Mouse (Mus musculus) kidney, postnatal 0 days (tissue): ENCODE measurements around the gene Nrg3. TPM values are rescaled to one million over a fixed set of nuclear protein-coding genes. Genes with fewer than 3 reads are reported as not detected.

Experiments
- ATAC-seq: fragments of 200-750 bp; cut with Nextera tagmentation; replicated peaks from 2 replicates; pipeline ENCODE4 v1.8.0; 2017; ENCODE audit warnings: low read depth, moderate number of reproducible peaks, moderate TSS enrichment, moderate library complexity; ENCODE audit not compliant: low FRiP score
- DNase-seq: peaks from one replicate; pipeline ENCODE4 v3.0.0-alpha.2; 2016; ENCODE audit warnings: low spot score
- H3K27ac ChIP-seq: fragments of 300-500 bp; sonication (generic); 2 replicates; pipeline ENCODE4 v1.5.1; 2014; ENCODE audit warnings: mild to moderate bottlenecking
- H3K27me3 ChIP-seq: fragments of 300-500 bp; sonication (generic); 2 replicates; pipeline ENCODE4 v1.6.1; 2014; ENCODE audit warnings: low read length, mixed read lengths; ENCODE audit not compliant: insufficient read depth
- H3K36me3 ChIP-seq: fragments of 300-500 bp; sonication (generic); 2 replicates; pipeline ENCODE4 v1.6.1; 2014; ENCODE audit warnings: low read length, mixed read lengths; ENCODE audit not compliant: insufficient read depth
- H3K4me1 ChIP-seq: fragments of 300-500 bp; sonication (generic); replicated peaks from 2 replicates; pipeline ENCODE4 v1.6.1; 2014; ENCODE audit warnings: antibody characterized with exemption, low read length, mixed read lengths; ENCODE audit not compliant: insufficient read depth
- H3K4me2 ChIP-seq: fragments of 300-500 bp; sonication (generic); 2 replicates; pipeline ENCODE4 v1.6.1; 2014; ENCODE audit warnings: mild to moderate bottlenecking, low read length, moderate library complexity, mixed read lengths
- H3K4me3 ChIP-seq: fragments of 300-500 bp; sonication (generic); replicated peaks from 2 replicates; pipeline ENCODE4 v1.5.1; 2014; ENCODE audit warnings: low read depth, low read length
- H3K9ac ChIP-seq: fragments of 300-500 bp; sonication (generic); 2 replicates; pipeline ENCODE4 v1.6.1; 2014; ENCODE audit warnings: low read depth, low read length
- H3K9me3 ChIP-seq: fragments of 300-500 bp; sonication (generic); replicated peaks from 2 replicates; pipeline ENCODE4 v1.6.1; 2016; ENCODE audit warnings: low read length, inconsistent platforms, mixed read lengths
- CTCF ChIP-seq: IDR thresholded peaks from 2 replicates; pipeline ENCODE4 v1.5.1; 2016; ENCODE audit warnings: antibody characterized with exemption, low read depth, mild to moderate bottlenecking, moderate library complexity
- WGBS: fragments of 180-500 bp; shearing (Covaris S2); extraction: QIAGEN DNeasy Blood & Tissue Kit; methylation state at CpG from one replicate; pipeline ENCODE4 v1.1.7; 2014; 5-methylcytosine and 5-hydroxymethylcytosine counted together
- polyA plus RNA-seq: library from polyadenylated mRNA; unstranded; fragments of >200 nt; fragmentation: Nextera tagmentation; extraction: Ambion mirVana; gene quantifications from 2 replicates; pipeline ENCODE4 v1.2.1, GENCODE M21; 2015

Gene Nrg3
- polyA plus RNA-seq, 1 experiment from 2014 or later, result 0.20 TPM

DNA sequence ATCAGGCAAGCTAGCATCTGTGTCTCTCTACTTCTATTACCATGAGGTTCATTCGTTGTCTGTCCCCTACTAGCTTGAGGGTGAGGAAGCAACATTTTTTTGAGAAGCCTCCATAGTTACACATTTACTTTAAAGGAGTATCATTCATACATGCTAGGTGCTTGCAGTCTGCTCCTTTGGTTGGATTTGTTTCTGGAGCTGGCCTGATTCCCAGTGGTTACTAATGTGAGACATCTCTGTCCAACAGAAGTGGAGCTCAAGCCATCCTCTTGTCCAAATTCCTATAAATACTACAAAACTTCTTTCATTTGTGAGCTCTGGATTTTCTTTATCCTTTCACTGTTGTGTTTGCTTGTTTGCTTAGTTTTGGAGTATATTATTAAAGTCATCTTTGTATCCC is 211.9 kb downstream of the Nrg3 start:
- Histone ChIP-seq H3K9me3 (no peaks in the 10 kb centered on the region), H3K4me3 (no peak overlapping the region), H3K27me3 (no peaks in the 10 kb centered on the region), H3K4me2 (no peak overlapping the region), H3K4me1 (no peaks in the 10 kb centered on the region), H3K36me3 (no peaks in the 10 kb centered on the region), H3K9ac (no peak overlapping the region), H3K27ac (no peak overlapping the region)
- WGBS, result 80% methylated on average over 1 of the region's 1 CpGs
- ATAC-seq (no peak), DNase-seq (no peak)
- no peak for TF ChIP-seq CTCF

DNA sequence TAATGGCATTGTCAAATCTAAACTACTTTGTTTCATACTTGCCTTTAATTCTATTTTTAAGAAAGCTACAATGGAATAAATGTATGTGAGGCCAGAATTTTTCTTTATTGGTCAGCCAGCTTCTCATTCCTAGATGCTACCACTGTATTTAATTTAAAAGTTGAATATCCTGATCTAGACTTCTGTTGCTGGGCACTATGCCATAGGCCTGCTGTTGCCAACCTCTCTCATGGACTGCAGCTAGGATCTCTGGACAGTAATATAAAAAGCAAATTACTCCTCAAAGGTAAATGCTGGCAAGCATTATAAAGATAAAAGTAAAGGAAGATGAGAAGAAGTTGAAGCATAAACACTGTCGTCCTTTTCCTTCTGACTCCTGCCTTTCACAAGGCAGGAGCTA is 217.5 kb downstream of the Nrg3 start:
- Histone ChIP-seq H3K4me1 (no peaks in the 10 kb centered on the region), H3K9ac (no peak overlapping the region), H3K36me3 (no peaks in the 10 kb centered on the region), H3K4me3 (no peak overlapping the region), H3K9me3 (no peaks in the 10 kb centered on the region), H3K4me2 (no peak overlapping the region), H3K27ac (no peak overlapping the region), H3K27me3 (no peaks in the 10 kb centered on the region)
- no peak for TF ChIP-seq CTCF
- no peak for DNase-seq
- no peak for ATAC-seq
- WGBS, result 45% methylated on average over 1 of the region's 1 CpGs

DNA sequence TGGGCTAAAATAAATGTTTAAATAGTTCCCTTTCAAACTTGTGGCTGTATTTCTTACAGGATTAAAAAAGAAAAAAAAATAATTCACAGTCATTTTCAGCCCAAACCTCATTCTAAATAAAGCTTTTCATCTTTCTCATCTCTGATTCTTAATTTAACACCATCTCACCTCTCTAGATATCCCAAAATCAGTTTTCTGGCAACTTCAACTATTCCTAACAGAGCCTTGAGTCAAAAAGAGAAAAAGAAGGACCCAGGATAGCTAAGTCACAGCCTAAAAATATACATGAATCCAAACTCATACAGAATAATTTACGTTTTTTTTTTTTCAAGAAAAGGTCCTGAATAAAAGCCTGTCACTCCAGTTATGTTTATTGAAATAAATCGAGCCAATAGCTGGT is 232.6 kb downstream of the Nrg3 start:
- Histone ChIP-seq H3K4me3 (no peak overlapping the region), H3K27ac (no peak overlapping the region), H3K4me2 (no peak overlapping the region), H3K4me1 (no peaks in the 10 kb centered on the region), H3K27me3 (no peaks in the 10 kb centered on the region), H3K36me3 (no peaks in the 10 kb centered on the region), H3K9me3 (no peaks in the 10 kb centered on the region), H3K9ac (no peak overlapping the region)
- DNase-seq, result no peak
- ATAC-seq, result no peak
- 65% methylated on average over 2 of the region's 2 CpGs for WGBS
- no peak for TF ChIP-seq CTCF

DNA sequence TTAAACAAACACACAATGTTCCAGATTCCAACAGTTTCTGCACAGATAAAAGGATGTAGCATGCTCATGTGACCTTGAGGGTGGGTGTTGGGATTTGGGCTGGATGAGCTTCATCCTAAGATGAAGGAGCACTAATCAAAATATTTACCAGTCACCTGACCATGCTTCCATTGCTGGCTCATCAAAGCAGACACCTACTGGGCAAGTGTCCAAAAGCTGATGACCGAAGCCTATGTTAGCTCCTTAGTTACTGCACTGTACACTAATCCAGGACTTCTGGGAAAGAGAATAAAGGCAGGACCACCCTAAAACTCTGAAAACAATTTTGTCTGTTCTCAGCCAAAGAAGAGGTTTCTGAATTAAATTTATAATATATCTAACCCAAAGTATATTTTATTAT is 261.4 kb downstream of the Nrg3 start:
- no peak for TF ChIP-seq CTCF
- Histone ChIP-seq H3K9ac (no peak overlapping the region), H3K4me2 (no peak overlapping the region), H3K27ac (no peak overlapping the region), H3K36me3 (no peaks in the 10 kb centered on the region), H3K27me3 (no peaks in the 10 kb centered on the region), H3K9me3 (no peaks in the 10 kb centered on the region), H3K4me3 (no peak overlapping the region), H3K4me1 (no peaks in the 10 kb centered on the region)
- DNase-seq (no peak), ATAC-seq (no peak)
- 48% methylated on average over 1 of the region's 1 CpGs for WGBS

DNA sequence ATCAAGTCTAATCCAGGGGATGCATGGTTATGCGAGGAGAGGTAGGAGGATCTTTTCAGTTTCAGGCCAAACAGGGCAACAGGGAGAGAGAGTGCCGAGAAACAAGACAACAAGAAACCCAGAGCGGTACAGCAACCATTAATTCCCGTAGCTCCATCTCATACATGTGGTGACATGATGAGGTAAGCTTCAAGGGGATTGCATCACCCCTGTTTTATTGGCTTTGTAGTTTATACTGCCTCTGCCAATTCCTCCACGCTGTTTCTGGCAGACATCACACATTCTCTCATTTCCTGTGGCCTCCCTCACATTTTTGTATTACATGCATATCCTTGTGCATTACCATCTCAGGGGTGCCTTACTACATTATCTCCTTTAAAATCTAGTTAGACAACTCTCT is 280.9 kb downstream of the Nrg3 start:
- no peak overlapping the region for H3K4me3 ChIP-seq
- no peak overlapping the region for H3K27ac ChIP-seq
- no peaks in the 10 kb centered on the region for H3K27me3 ChIP-seq
- no peaks in the 10 kb centered on the region for H3K9me3 ChIP-seq
- H3K9ac ChIP-seq, result no peak overlapping the region
- no peak overlapping the region for H3K4me2 ChIP-seq
- ATAC-seq (no peak), DNase-seq (no peak)
- no peaks in the 10 kb centered on the region for H3K4me1 ChIP-seq
- WGBS, result 67% methylated on average over 5 of the region's 5 CpGs
- no peaks in the 10 kb centered on the region for H3K36me3 ChIP-seq
- TF ChIP-seq CTCF, result no peak

DNA sequence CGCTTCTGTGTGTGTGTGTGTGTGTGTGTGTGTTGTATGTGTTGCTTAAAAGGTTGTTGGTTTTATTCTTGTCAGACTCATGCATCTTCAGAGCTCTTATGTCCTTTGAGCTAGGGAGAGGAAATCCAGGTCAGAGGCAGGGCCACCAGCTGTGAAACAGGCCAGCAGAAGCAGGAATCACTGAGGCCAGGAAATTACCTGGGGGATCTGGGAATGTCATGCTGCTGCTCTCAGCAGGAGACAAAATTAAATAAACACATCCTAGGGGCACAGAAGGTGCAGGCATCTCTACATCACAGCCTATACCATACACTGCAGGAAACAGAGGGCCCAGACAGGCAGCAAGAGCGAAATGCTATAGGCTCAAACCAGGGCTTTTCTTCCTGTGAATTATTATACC is 299.2 kb downstream of the Nrg3 start:
- no peaks in the 10 kb centered on the region for H3K36me3 ChIP-seq
- no peak overlapping the region for H3K9ac ChIP-seq
- H3K9me3 ChIP-seq, result no peaks in the 10 kb centered on the region
- DNase-seq (no peak), ATAC-seq (no peak)
- 86% methylated on average over 2 of the region's 2 CpGs for WGBS
- H3K4me3 ChIP-seq, result no peak overlapping the region
- no peak overlapping the region for H3K27ac ChIP-seq
- H3K27me3 ChIP-seq, result no peaks in the 10 kb centered on the region
- no peak overlapping the region for H3K4me2 ChIP-seq
- no peaks in the 10 kb centered on the region for H3K4me1 ChIP-seq
- no peak for TF ChIP-seq CTCF

DNA sequence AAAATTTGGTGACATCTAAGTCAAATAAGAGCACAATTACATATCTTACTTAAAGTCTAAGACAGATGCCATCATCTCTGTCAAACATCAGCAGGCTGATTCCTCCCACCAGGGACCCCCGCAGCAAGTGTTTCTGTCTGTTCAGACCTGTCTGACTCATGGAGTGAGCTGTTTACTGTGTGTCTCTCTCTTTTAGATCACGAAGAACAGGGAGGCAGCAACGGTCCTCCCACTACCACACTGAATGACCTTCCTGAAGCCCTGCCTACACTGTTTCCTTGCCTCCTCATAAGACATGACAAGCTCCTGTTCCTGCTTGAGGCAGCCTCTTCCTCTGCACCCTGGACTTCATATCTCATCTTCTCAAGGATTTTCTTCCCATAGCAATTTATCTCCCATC is 312.7 kb downstream of the Nrg3 start:
- ATAC-seq (no peak), DNase-seq (no peak)
- H3K27ac ChIP-seq, result no peak overlapping the region
- no peaks in the 10 kb centered on the region for H3K36me3 ChIP-seq
- H3K9me3 ChIP-seq, result no peaks in the 10 kb centered on the region
- H3K4me3 ChIP-seq, result no peak overlapping the region
- H3K9ac ChIP-seq, result no peak overlapping the region
- no peak for TF ChIP-seq CTCF
- H3K4me2 ChIP-seq, result no peak overlapping the region
- H3K4me1 ChIP-seq, result no peaks in the 10 kb centered on the region
- WGBS, result 67% methylated on average over 3 of the region's 3 CpGs
- H3K27me3 ChIP-seq, result no peaks in the 10 kb centered on the region
